Mouse (Mus musculus): ENCODE results near the gene Snd1.
A peak's percentile ranks its signal among the peaks of the same experiment; 100 is the strongest.

Snd1 gene

GRCm38 (mm10) chr6:28635531-28636348 lies 160.8 kb downstream of the Snd1 start:
- DNase-seq (ENCODE audit: low spot score): no peak

DNA sequence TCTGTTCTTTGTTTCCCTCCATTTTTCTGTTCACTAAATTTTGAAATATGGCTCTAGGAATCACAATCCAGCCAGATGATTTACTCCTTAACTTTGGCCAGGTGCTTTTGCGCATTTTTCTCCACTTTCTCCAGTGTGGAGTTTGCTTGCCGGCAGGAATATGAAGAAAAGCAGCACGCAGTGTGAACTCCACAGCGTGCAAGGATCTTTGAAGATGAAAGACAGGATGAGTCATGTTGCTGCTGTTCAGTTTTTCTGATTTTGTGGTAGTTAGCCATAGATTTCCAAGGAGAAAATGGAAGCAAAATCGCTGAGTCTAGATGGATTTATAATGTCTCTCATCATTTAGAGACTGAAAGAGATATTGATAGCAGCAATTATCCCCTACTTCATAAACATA lies 165.1 kb downstream of the Snd1 start:
- no peak for DNase-seq (ENCODE audit: low spot score)

DNA sequence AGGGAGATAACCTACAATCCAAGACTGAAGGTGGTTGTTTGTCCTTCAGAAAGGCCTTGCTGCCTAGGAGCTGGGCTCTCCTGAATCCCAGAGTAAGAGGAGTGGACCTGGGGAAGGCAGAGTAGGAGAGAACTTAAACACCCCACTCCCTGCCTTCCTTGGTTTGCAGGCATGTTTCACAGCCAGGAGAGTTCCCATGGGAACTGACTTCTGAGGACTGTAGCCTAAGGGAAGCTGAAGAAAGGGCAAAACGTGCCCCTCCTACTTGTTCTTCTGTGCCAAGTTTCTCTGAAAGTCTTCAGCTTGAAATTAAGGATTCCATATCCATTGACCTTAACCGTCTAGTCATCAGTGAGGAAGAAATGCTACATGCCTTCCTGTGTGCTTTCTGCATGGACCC lies 168.0 kb downstream of the Snd1 start:
- DNase-seq (ENCODE audit: low spot score): no peak

DNA sequence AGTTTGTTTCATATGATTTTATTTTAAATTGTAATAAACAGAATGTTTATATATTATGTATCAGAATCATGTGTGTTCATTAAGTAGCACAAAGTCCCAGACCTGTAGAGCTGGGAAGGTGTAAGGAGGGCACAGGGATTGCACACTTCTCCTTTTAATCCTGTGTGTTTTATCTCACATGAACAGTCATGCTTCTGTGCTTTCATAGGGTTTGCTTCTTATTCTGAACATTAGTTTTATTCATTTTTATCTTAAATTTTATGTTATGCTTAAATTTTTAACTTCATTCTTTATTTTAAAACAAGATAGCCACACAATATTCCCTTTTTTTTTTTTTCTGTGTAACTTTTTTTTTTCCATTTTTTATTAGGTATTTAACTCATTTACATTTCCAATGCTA lies 170.3 kb downstream of the Snd1 start:
- no peak for DNase-seq (ENCODE audit: low spot score)

DNA sequence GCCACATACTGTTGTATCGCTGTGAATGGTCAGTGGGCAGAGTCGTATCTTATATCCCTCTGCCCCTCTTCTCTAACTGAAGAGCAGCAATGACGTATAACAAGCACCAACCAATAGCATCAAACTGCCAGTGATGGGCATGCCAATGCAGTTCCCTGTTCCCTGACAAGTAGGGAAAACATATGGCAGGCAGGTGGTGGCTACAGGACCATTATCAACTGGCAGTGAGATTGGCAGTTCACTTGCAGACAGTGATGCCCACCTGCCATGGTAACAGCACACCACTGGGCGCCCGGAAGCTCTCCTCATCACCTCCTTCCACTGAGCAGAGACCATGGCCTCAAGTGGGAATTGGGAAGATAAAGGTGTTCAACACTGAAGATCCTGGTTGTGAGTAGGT lies 181.6 kb downstream of the Snd1 start:
- DNase-seq (ENCODE audit: low spot score): no peak

- no peak for DNase-seq (ENCODE audit: low spot score)
These were observed 188.1 kb downstream of the Snd1 start for GRCm38 (mm10) chr6:28663004-28663403.

- no peak for DNase-seq (ENCODE audit: low spot score)
These were observed 188.7 kb downstream of the Snd1 start for GRCm38 (mm10) chr6:28663670-28664069.

GRCm38 (mm10) chr6:28664716-28665115 lies 189.8 kb downstream of the Snd1 start:
- no peak for DNase-seq (ENCODE audit: low spot score)

DNA sequence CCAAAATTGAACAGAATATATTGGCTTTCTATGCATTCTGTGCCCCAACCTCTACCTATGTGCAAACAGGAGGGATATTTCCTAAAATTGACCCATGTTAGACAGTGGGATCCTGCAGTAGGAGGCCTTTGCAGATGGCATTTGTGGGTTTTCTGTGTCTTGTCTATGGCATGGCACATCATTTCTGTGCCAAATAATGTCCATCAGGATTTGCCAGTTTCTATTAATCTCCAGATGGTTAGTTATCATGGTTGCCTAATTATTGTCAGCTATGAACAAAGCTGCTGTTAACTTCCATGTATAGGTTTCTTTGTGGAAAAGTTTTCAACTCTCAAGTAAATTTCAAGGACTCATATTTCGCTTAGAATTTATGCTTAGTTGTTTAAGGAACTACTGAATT lies 192.6 kb downstream of the Snd1 start:
- no peak for DNase-seq (ENCODE audit: low spot score)

DNA sequence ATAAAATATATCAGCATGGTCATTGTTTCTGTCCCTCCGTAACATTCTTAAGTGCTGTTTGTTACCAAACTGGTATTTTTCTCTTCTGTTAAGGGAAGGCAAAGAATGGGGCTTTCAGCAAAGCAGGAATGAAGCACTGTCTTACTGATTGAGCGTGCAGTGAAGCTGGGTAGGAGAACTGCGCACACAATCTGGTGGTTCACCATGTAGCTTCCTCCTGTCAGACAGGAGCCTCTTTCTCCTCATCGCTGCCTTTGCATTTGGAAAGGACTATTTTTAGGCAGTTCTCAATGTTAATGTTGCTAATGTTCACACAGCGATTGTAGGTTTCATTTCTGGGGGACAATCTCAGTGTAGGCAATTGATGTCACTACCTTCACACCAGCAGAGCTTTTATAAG lies 194.3 kb downstream of the Snd1 start:
- no peak for DNase-seq (ENCODE audit: low spot score)

DNA sequence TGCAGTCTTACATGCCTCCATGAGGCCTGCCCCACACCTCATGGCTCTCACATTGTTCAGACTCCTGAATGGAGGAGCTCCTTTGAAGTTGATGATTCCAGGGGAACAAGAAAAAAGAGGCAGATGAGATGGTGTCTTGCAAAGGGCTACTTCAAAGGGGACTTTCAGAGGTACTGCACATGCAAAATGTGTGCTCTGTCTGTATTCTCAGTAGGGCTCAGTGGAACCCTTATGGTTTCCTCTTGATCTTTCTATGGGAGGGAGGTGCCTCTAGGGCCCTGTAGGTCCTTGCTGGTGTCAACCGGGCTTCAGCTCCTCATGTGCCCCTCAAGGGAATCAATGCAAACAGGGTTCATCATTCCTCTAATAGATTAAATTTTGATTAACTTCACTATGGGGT lies 197.4 kb downstream of the Snd1 start:
- no peak for DNase-seq (ENCODE audit: low spot score)

- DNase-seq (ENCODE audit: low spot score): no peak
These were observed 199.7 kb downstream of the Snd1 start for GRCm38 (mm10) chr6:28674686-28675085.

GRCm38 (mm10) chr6:28678896-28679295 lies 204.0 kb downstream of the Snd1 start:
- no peak for DNase-seq (ENCODE audit: low spot score)

DNA sequence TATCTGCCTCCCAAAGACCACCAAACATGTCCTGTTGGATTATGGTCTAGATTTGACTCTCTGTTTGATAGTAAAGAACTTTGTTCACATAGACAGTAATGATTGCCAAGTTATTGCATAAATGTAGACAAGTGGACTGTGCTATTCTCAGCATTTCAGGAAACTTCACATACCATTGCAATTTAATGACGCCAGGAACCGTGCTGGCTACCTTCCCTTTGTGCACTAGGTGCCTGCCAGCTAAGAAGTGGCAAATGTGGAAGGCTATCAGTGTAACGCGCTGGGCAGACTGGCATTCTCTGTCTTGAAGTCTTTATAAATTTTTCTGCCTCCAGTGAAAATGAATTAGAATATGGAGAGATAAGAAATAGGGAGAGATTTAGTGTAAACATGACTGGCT lies 205.6 kb downstream of the Snd1 start:
- DNase-seq (ENCODE audit: low spot score): no peak

- DNase-seq (ENCODE audit: low spot score): peak; percentile 7
These were observed 206.8 kb downstream of the Snd1 start for GRCm38 (mm10) chr6:28681521-28682457.

- no peak for DNase-seq (ENCODE audit: low spot score)
These were observed 210.1 kb downstream of the Snd1 start for GRCm38 (mm10) chr6:28685052-28685451.

GRCm38 (mm10) chr6:28685745-28686144 lies 210.8 kb downstream of the Snd1 start:
- DNase-seq (ENCODE audit: low spot score): no peak

- DNase-seq (ENCODE audit: low spot score): no peak
These were observed 212.8 kb downstream of the Snd1 start for GRCm38 (mm10) chr6:28687776-28688175.

GRCm38 (mm10) chr6:28692659-28693058 lies 217.7 kb downstream of the Snd1 start:
- no peak for DNase-seq (ENCODE audit: low spot score)

DNA sequence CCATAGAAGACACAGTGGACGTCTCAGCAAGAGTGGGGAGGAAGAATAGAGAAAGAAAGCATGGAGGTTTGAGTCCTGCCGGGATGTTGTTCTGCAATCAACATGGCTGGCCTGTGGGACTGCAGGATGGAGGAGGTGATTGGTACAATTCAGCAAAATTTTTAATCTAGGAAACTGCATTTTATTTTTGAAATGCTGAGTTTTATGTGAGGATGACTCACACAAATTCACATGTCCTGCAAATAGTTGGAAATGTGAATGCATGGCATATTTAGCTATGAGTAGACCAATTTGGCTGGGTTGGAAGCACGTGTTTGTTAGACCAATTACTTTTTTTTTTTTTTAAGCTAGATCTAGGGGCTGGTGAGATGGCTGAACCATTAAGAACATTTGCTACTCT lies 222.3 kb downstream of the Snd1 start:
- DNase-seq (ENCODE audit: low spot score): no peak

- DNase-seq (ENCODE audit: low spot score): no peak
These were observed 229.7 kb downstream of the Snd1 start for GRCm38 (mm10) chr6:28704612-28705011.

DNA sequence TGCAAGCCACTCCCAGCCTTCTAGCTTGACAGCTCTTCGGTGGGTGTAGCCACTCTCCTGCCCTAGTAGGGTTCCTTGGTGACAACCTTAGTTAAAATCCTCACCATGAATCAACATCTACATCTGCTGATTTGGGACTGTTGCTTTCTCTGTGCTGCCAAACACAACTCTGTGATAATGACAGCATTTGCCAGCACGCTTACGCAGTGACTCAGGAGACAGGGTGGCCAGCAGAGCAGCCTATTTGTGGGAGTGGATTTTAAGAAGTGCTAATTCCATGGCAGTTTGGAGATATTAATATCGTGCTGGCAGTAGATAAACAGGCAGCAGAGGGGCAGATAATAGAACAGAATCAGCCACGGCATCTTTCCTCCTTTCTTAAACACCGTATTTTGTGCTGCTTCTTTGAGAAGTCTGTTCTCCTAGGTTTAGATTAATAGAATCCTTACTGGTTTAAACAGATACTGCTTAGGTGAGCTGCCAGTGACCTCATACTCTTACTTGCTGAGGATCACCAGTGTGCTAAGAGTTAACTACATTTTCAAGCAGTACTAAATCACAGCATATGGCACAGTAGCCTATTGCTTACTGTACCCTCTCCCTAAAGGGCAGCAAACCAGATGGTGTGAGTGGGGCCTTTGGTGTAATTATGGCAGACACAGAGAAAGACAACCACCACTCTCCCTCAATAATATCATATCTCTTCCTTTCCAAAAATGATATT lies 230.6 kb downstream of the Snd1 start:
- DNase-seq (ENCODE audit: low spot score): no peak

Data from yolk sac, embryonic 10.5 days (tissue).